ENCODE assay signal across 28 mouse cellular contexts in genomic region chr8:102443006-102443405, GRCm38 (mm10).
DNase-seq lines count a peak whose midpoint lies in the region; ATAC-seq and TF ChIP-seq lines count a peak whose summit lies in the region.
"Had no signal": no experiment of that assay in that cellular context is flagged by ENCODE, and none has a peak within 500 bp of the region (broad histone marks: within the 10 kb centered on the region; RNA-seq: fewer than 3 reads in every experiment).

No protein-coding gene starts in this region.

- no peak for ATAC-seq in lung, postnatal 0 days
- ATAC-seq: activated CD4-positive, CD25-positive, alpha-beta regulatory T cell, adult 4 months; forebrain, embryonic 15.5 days had no signal

- no peak overlapping the region for H3K9ac ChIP-seq in lung, postnatal 0 days (replicated peaks; ENCODE audit: low read depth)
- H3K9ac ChIP-seq: embryonic facial prominence, embryonic 13.5 days; forebrain, embryonic 12.5 days; forebrain, embryonic 15.5 days; hindbrain, embryonic 12.5 days; hindbrain, embryonic 15.5 days had no signal

- H3K9me3 ChIP-seq in lung, postnatal 0 days (ENCODE audit: low read length) = no peaks in the 10 kb centered on the region
- H3K9me3 ChIP-seq: embryonic facial prominence, embryonic 10.5 days; embryonic facial prominence, embryonic 13.5 days; forebrain, embryonic 12.5 days; forebrain, embryonic 15.5 days; hindbrain, embryonic 12.5 days; hindbrain, embryonic 15.5 days had no signal

- no peak overlapping the region for H3K4me3 ChIP-seq in kidney, adult 2 months (ENCODE audit: insufficient read depth, low read depth, low read length)
- no peak overlapping the region for H3K4me3 ChIP-seq in lung, postnatal 0 days (ENCODE audit: low read depth, low read length)
- H3K4me3 ChIP-seq: embryonic facial prominence, embryonic 10.5 days; embryonic facial prominence, embryonic 13.5 days; erythroblast, embryonic 14.5 days; forebrain, embryonic 12.5 days; forebrain, embryonic 15.5 days; gastrocnemius, adult 2 months; hindbrain, embryonic 12.5 days; hindbrain, embryonic 15.5 days had no signal

- no peak overlapping the region for H3K27ac ChIP-seq in kidney, adult 2 months (ENCODE audit: insufficient read depth, low read depth, low read length)
- no peak overlapping the region for H3K27ac ChIP-seq in lung, postnatal 0 days (ENCODE audit: low read length)
- H3K27ac ChIP-seq: embryonic facial prominence, embryonic 10.5 days; embryonic facial prominence, embryonic 13.5 days; forebrain, embryonic 12.5 days; forebrain, embryonic 15.5 days; gastrocnemius, adult 2 months; hindbrain, embryonic 12.5 days; hindbrain, embryonic 15.5 days had no signal

- H3K4me1 ChIP-seq in kidney, adult 2 months (ENCODE audit: control insufficient read depth, insufficient read depth, low read length) = no peaks in the 10 kb centered on the region
- no peaks in the 10 kb centered on the region for H3K4me1 ChIP-seq in lung, postnatal 0 days (ENCODE audit: insufficient read depth, low read depth, low read length)
- H3K4me1 ChIP-seq: embryonic facial prominence, embryonic 10.5 days; forebrain, embryonic 12.5 days; forebrain, embryonic 15.5 days; hindbrain, embryonic 12.5 days; hindbrain, embryonic 15.5 days had no signal

- H3K27me3 ChIP-seq in kidney, adult 2 months (replicated peaks; ENCODE audit: control insufficient read depth, insufficient read depth, low read length) = no peaks in the 10 kb centered on the region
- no peaks in the 10 kb centered on the region for H3K27me3 ChIP-seq in lung, postnatal 0 days (replicated peaks; ENCODE audit: insufficient read depth, low read length)
- H3K27me3 ChIP-seq: CH12.LX; embryonic facial prominence, embryonic 13.5 days; forebrain, embryonic 12.5 days; forebrain, embryonic 15.5 days; hindbrain, embryonic 12.5 days; hindbrain, embryonic 15.5 days had no signal

- TF ChIP-seq POLR2A in kidney, adult 2 months (IDR thresholded peaks at IDR 0.05; ENCODE audit: low read depth, low read length) = no peak

- peak; percentile 1 for DNase-seq in kidney, adult 2 months
- no peak for DNase-seq in kidney, adult 18-20 months
- DNase-seq in lung, postnatal 0 days (ENCODE audit: low spot score) = peak; percentile 14
- DNase-seq in lung, postnatal 4 days = no peak
- DNase-seq in 3T3-L1 (ENCODE audit: low read depth, low spot score) = peak; percentile 31
- peak; percentile 4 for DNase-seq in brain, adult 2 months (ENCODE audit: low read depth, low spot score)
- no peak for DNase-seq in adrenal gland, adult 18-20 months (ENCODE audit: low spot score in 2 of 2)
- DNase-seq: adrenal gland, postnatal 10 days; adrenal gland, postnatal 36 days; B cell, adult 2 months; cerebellum, adult 11 months; cerebellum, adult 2 months; cerebellum, adult 9-11 months; cerebellum, postnatal 25 days; gastrocnemius, adult 2 months; gastrocnemius, postnatal 14 days; heart, adult 11 months had no signal

- no peak overlapping the region for H3K4me2 ChIP-seq in lung, postnatal 0 days (replicated peaks; ENCODE audit: low read depth, low read length)
- H3K4me2 ChIP-seq: embryonic facial prominence, embryonic 13.5 days; forebrain, embryonic 12.5 days; forebrain, embryonic 15.5 days; heart, embryonic 11.5 days; hindbrain, embryonic 12.5 days; hindbrain, embryonic 15.5 days had no signal

- WGBS in kidney, adult 2 months = 69% methylated on average over 4 of the region's 4 CpGs
- 74% methylated on average over 4 of the region's 4 CpGs for WGBS in lung, postnatal 0 days

- no peak for TF ChIP-seq CTCF in kidney, adult 2 months (conservative IDR thresholded peaks at IDR 0.05; ENCODE audit: insufficient read depth, insufficient read length, low read depth, low read length)
- no peak for TF ChIP-seq CTCF in lung, postnatal 0 days (IDR thresholded peaks at IDR 0.05)

- TF ChIP-seq EP300 in lung, postnatal 0 days (IDR thresholded peaks at IDR 0.05) = no peak

- H3K36me3 ChIP-seq in kidney, adult 2 months (ENCODE audit: control insufficient read depth, insufficient read depth, low read length) = no peaks in the 10 kb centered on the region
- no peaks in the 10 kb centered on the region for H3K36me3 ChIP-seq in lung, postnatal 0 days (ENCODE audit: insufficient read depth, low read length)
- H3K36me3 ChIP-seq: embryonic facial prominence, embryonic 10.5 days; embryonic facial prominence, embryonic 13.5 days; forebrain, embryonic 12.5 days; forebrain, embryonic 15.5 days; G1E; hindbrain, embryonic 12.5 days; hindbrain, embryonic 15.5 days had no signal

Comparison
In these comparisons a context has a peak if more than half of its experiments do, and no peak if none do; other contexts are left out.
1. DNase-seq: peak in kidney, adult 2 months (single experiment), lung, postnatal 0 days (single experiment), 3T3-L1 (single experiment) and brain, adult 2 months (single experiment); none in kidney, adult 18-20 months (single experiment), lung, postnatal 4 days (0 of 2) and adrenal gland, adult 18-20 months (0 of 2).